In the genomic region with DNA sequence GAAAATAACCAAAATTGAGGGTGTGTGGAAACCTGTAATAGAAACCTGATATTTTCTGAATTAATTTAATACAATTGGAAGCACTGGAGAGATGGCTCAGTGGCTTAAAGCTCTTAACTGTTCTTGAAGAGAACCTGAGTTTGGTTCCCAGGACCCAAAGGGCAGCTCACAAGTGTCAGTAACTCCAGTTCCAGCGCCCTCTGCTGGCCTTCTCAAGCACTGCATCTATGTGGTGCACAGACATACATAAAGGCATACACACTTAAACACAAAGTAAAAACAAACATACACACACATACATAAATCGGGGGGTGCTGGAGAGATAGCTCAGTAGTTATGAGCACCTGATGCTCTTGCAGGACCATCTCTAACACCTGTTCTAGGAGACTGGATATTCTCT, we compare ENCODE assay signal across 12 mouse cellular contexts. TPM values are rescaled to one million over a fixed set of nuclear protein-coding genes. Genes with fewer than 3 reads are reported as not detected.
DNase-seq lines count a peak whose midpoint lies in the region; ATAC-seq and TF ChIP-seq lines count a peak whose summit lies in the region.
"Had no signal": no experiment of that assay in that cellular context is flagged by ENCODE, and none has a peak within 500 bp of the region (broad histone marks: within the 10 kb centered on the region; RNA-seq: fewer than 3 reads in every experiment).

No protein-coding gene starts in this region.

- peak; percentile 46 for DNase-seq in kidney, postnatal 10 days
- no peak for DNase-seq in kidney, postnatal 14 days
- peak; percentile 60 for DNase-seq in thymus, postnatal 4 days
- DNase-seq in thymus, postnatal 0 days (ENCODE audit: low spot score) = no peak
- no peak for DNase-seq in frontal cortex, postnatal 10 days (ENCODE audit: low spot score in 2 of 2)
- DNase-seq: cerebellum, adult 9-11 months; gastrocnemius, postnatal 36 days; layer of hippocampus, postnatal 36 days had no signal

- H3K4me2 ChIP-seq in midbrain, embryonic 16.5 days (ENCODE audit: low read length) = no peak overlapping the region
- H3K4me2 ChIP-seq: hindbrain, embryonic 15.5 days had no signal

- TF ChIP-seq CTCF in bone marrow macrophage, adult 2 months (IDR thresholded peaks at IDR 0.05; ENCODE audit: low read depth, low read length) = 0 out of 2 replicates have a peak, but pooled peaks have one; percentile 38

- no peaks in the 10 kb centered on the region for H3K9me3 ChIP-seq in midbrain, embryonic 16.5 days (replicated peaks; ENCODE audit: control insufficient read depth, low read length, poor library complexity, severe bottlenecking)
- H3K9me3 ChIP-seq: hindbrain, embryonic 15.5 days had no signal

- no peaks in the 10 kb centered on the region for H3K4me1 ChIP-seq in bone marrow macrophage, adult 2 months (ENCODE audit: control insufficient read depth, insufficient read depth, low read length)
- peaks cover 2% of the 10 kb centered on the region; the same call in 1 of the 2 replicates for H3K4me1 ChIP-seq in midbrain, embryonic 16.5 days (ENCODE audit: control insufficient read depth, insufficient read depth, low read length)

- no peaks in the 10 kb centered on the region for H3K27me3 ChIP-seq in midbrain, embryonic 16.5 days (ENCODE audit: control insufficient read depth, insufficient read depth, low read depth, low read length)
- H3K27me3 ChIP-seq: hindbrain, embryonic 15.5 days had no signal

- ATAC-seq in midbrain, embryonic 16.5 days = no peak

- no peak for TF ChIP-seq POLR2A in bone marrow macrophage, adult 2 months (IDR thresholded peaks at IDR 0.05; ENCODE audit: borderline replicate concordance, low read depth, low read length)

- no peak overlapping the region for H3K9ac ChIP-seq in midbrain, embryonic 16.5 days (ENCODE audit: low read depth, low read length)
- H3K9ac ChIP-seq: hindbrain, embryonic 15.5 days had no signal

- WGBS in midbrain, embryonic 16.5 days = 53% methylated on average over 2 of the region's 2 CpGs

- no peak overlapping the region for H3K27ac ChIP-seq in bone marrow macrophage, adult 2 months (ENCODE audit: insufficient read depth, low read depth, low read length)
- H3K27ac ChIP-seq in midbrain, embryonic 16.5 days (ENCODE audit: low read length) = no peak overlapping the region
- H3K27ac ChIP-seq: hindbrain, embryonic 15.5 days; macrophage had no signal

- no peaks in the 10 kb centered on the region for H3K36me3 ChIP-seq in midbrain, embryonic 16.5 days (ENCODE audit: control insufficient read depth, insufficient read depth, low read length)
- H3K36me3 ChIP-seq: hindbrain, embryonic 15.5 days had no signal

- H3K4me3 ChIP-seq in bone marrow macrophage, adult 2 months (ENCODE audit: insufficient read depth, low read length) = no peak overlapping the region
- H3K4me3 ChIP-seq in midbrain, embryonic 16.5 days (ENCODE audit: low read depth, low read length) = no peak overlapping the region
- H3K4me3 ChIP-seq: hindbrain, embryonic 15.5 days had no signal

RNA-seq across cellular contexts. Expression of a gene that starts 11.5 kb away (rescaled TPM):
- polyA plus RNA-seq in thymus, postnatal 0 days (2015; fragmentation: Nextera tagmentation; extraction: Ambion mirVana) = 20.6 and 21.1 TPM in 2 replicates
- not detected in 2 replicates for polyA plus RNA-seq in bone marrow macrophage, adult 2 months (2012; ENCODE audit: insufficient read depth, insufficient read length, missing spikeins)
- 1.0 and 3.1 TPM in 2 replicates for polyA plus RNA-seq in midbrain, embryonic 16.5 days (2015; fragmentation: Nextera tagmentation; extraction: Ambion mirVana)
- polyA plus RNA-seq: macrophage had no signal

RNA-seq across cellular contexts. Expression of a gene that starts 40.7 kb away (rescaled TPM):
- polyA plus RNA-seq in thymus, postnatal 0 days (2015; fragmentation: Nextera tagmentation; extraction: Ambion mirVana) = 660 and 662 TPM in 2 replicates
- 147 and 151 TPM in 2 replicates for polyA plus RNA-seq in bone marrow macrophage, adult 2 months (2012; ENCODE audit: insufficient read depth, insufficient read length, missing spikeins)
- polyA plus RNA-seq in midbrain, embryonic 16.5 days (2015; fragmentation: Nextera tagmentation; extraction: Ambion mirVana) = 502 and 561 TPM in 2 replicates

RNA-seq across cellular contexts. Expression of a gene that starts 54.8 kb away (rescaled TPM):
- 9.0 and 9.1 TPM in 2 replicates for polyA plus RNA-seq in thymus, postnatal 0 days (2015; fragmentation: Nextera tagmentation; extraction: Ambion mirVana)
- 300 and 304 TPM in 2 replicates for polyA plus RNA-seq in bone marrow macrophage, adult 2 months (2012; ENCODE audit: insufficient read depth, insufficient read length, missing spikeins)
- polyA plus RNA-seq in midbrain, embryonic 16.5 days (2015; fragmentation: Nextera tagmentation; extraction: Ambion mirVana) = 0.31 and 0.79 TPM in 2 replicates

Comparison
In these comparisons a context has a peak if more than half of its experiments do, and no peak if none do; other contexts are left out.
1. DNase-seq: peak in kidney, postnatal 10 days (single experiment) and thymus, postnatal 4 days (single experiment); none in kidney, postnatal 14 days (single experiment), thymus, postnatal 0 days (single experiment) and frontal cortex, postnatal 10 days (0 of 2).
2. RNA of a gene that starts 54.8 kb away (polyA plus RNA-seq): 300 to 304 TPM in bone marrow macrophage, adult 2 months; 9.0 to 9.1 TPM in thymus, postnatal 0 days and 0.31 to 0.79 TPM in midbrain, embryonic 16.5 days; every median in the first group is over 10 times any median in the second.